Mouse (Mus musculus) G1E-ER4 (cell line): ENCODE data around the gene Exoc3l2. TPM values are rescaled to one million over a fixed set of nuclear protein-coding genes. Genes with fewer than 3 reads are reported as not detected.

Source experiments
- GATA1 ChIP-seq: IDR thresholded peaks from one replicate; pipeline ENCODE4 v1.8.0; 2012; ENCODE audit warnings: low read length, inconsistent platforms
- polyA plus RNA-seq: library from polyadenylated mRNA; stranded (reverse); fragments of >175 nt; gene quantifications from 2 replicates; pipeline ENCODE4 v1.2.3, GENCODE M21; 2012

The Exoc3l2 gene
- polyA plus RNA-seq, 1 experiment: 0.08 TPM

DNA sequence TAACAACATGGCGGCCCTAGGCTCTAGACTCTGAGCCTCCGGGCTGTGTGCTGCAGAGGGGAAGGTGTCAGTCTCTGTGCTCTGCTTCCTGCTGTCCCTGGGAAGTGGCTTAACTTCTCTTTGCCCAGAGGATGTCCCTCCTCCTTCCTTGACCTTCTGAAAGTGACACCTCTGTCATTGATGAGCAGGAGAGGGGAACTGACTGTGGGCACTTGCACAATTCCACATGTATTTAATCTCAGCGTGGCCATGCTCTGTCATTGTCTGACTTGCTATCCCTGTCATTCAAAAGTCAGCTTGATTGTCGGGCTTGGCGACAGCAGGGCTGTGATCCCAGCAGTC is 33.1 kb downstream of the Exoc3l2 start:
- TF ChIP-seq GATA1: no peak

DNA sequence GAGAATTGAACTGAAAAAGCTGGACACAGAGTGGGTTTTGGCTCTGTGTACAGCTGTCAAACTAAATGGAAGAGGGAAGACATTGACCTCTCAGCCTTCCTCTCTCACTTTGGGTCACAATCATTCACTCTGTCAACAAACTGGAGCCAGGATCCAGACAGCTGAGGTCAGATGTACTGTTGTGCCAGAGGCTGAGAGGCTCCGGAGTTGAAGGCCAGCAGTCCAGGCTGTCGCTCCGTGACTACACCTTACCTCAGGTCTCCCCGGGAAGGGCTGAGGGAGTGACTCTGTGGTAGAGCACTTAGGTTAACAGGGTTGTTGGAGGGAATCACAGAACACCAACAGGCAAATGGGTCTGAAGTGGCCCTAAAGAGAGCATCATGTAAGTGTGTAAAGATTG is 35.2 kb downstream of the Exoc3l2 start:
- no peak for TF ChIP-seq GATA1

DNA sequence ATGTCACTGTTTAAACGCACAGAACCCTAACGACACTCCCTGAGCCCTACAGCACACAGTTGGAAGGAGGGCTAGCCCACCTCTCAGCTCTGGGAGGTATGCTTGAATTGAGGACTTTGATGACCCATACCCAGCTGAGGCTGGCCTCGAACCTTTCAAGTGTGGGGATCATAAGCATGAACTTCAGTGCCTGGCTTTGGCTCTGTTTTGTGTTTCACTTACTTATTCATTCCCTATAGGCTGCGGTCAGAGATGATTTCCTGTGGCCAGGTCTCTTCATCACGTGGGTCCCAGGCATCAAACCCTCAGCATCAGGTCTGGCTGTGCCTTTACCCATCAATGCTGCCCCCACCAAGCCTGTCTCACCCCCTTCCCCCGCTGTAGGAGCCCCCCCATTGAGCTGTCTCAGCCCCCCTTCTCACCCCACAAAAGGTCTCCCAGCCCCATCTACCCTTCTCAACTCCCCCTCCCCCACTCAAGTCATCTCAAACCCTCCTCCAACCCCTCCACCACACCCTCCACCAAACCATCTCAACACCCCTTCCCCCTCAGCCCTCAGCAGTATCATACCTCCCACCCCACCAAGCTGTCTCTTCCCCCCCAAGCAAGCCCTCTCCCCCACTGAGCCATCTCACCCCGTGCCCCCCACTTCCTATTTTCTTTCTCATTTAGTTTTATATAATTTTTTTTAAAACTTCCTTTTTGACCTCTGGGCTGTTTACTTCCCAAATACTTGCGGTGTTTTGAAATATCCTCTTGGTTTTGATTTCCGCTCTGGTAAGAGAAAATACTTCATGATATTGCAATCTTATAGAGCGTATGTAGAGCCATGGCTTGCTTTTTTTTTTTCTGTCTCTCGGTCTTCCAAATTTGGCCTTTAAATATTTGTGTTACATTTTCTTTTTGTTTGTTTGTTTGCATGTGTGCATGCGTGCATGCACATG is 37.6 kb downstream of the Exoc3l2 start:
- TF ChIP-seq GATA1: no peak

DNA sequence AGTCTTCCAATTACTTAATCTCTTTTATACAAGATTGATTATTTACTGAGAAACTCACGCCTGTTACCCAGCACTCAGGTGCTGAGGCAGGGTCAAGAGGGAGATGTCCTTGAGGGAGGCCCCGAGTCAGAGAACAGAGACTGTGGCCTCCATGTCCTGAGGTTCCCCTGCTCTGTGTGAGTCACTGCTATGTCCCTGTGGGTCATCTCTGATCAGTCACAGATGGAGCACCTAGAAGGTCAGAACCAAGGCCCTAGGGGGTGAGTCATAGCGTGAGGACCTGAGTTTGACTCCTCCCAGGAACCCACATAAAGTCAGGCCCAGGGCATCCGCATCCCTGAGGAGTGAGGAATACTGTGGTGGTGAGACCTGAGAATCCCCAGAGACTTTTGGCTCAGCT is 38.5 kb downstream of the Exoc3l2 start:
- no peak for TF ChIP-seq GATA1

DNA sequence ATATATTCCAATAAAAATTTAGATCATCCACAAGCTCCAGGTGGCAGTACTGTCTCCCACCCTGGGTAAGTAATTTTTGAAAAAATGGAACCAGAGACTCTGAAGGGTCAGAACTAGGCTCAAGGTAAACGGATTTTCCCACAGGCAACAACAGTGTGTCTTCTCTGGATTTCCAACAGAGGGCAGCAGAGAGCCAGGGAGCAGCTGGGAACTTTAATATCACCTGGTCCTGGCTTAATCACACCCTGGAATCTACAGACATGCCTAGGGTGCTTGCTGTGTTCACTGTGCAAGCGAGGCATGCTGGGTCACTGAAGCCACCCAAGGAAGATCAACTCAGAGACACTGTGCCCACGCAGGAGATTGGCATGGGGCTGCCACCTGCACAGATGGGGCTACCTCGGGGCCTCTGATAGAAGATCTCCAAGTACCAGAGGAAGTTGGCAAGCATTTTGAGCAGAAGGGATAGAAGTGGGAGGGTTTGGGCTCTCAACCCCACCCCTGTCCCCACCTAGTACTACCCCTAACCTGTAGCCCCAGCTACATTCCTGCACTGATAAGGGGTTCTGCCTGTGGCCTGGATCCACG is 40.4 kb downstream of the Exoc3l2 start:
- no peak for TF ChIP-seq GATA1

DNA sequence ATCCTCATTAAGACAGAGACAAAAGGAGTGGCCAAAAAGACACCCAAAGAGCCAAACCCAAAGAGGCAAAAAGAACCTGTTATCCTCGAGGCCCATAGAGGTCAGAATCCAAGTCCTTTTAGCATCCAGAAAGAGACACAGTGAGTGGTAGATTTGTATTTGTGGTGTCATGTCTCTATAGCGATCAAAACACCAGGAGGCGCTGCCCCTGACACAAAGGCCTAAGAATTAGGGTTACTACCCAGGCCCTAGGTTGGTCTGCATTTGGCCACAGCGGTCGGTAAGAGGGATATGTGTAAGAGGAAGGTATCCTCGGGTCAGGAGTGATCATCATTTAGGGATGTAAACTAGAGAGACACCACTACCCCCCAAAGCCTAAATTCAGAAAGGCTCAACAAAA is 43.2 kb downstream of the Exoc3l2 start:
- no peak for TF ChIP-seq GATA1

DNA sequence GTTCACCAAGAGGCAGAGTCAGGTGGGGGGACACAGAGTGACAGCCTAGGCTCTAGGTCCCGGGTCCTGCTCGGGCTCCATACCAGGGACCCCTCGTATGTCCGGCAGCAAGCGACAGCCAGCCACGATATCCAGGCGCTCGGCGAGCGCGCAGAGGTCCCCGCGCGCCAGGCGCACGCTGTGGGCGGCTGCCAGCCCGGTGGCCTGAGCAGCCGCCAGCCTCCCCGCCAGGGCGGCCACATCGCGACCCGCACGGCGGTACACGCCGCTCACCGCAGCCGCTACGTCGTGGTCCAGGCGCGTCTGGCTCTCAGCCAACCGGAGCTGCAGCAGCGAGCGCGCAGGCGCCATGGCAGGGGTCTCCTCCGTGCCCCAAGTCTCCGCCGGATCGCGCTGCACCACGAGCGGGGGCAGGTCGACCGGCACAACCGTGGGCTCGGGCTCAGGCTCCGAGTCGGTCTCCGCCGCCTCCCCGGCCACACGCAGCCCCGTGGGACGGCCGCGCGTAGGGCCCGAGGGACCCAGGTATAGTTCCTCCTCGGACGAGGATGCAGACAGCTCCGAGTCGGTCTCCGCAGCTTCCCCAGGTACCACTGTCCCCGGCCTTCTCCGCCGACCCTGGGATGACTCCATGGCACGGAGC is 44.0 kb downstream of the Exoc3l2 start:
- no peak for TF ChIP-seq GATA1

DNA sequence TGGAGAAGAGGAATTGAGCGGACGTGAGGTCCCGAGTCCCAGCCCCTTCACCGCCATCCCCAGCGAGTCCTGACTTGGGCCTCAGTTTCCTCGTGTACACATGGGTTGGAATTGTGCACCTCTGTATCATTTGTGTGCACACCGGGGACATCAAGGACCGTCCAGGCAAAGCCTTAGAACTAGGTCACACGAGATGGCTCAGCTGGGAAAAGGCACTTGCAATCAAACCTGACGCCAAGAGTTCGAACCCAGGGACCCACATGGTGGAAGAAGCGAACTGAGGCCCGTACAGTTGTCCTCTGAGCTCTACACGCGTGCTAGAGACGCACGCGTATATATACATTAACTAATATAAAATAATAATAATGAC is 44.5 kb downstream of the Exoc3l2 start:
- TF ChIP-seq GATA1: no peak

DNA sequence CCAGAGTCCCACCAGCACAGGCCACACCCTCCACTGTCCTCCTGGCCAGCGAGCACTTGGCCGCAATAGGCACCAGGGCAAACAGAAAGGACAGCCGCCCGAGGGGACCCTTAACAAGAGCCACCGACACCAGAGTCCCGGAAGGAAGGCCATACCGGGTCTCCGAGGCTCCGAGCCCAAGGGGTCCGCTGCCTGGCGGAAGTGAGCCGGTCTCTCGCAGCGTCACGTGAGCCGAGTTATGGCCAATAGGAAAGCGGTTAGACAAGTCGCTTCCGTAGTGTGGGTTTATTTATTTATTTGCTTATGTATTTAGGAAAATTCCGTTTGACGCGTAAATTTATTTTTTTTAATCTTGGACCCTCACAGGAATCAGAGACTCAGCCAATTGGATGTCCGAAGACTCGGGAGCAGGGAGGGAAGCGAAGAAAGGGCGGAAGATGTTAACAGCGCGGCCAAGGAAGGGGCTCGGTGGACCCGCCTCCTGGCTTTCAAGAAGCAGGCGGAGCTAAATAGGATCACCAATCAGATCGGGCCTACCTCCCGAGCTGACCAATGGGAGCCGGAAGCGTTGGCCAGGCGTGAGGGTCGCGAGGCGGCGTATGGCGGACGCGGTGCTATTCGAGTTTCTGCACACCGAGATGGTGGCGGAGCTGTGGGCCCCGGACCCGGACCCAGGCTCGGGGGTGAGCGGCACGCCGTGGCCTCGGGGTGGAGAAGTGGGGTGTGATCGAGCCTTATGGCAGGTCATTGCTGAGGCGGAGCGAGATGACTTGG is 45.2 kb downstream of the Exoc3l2 start, which contains the start of the genes Bloc1s3 and Trappc6a:
Bloc1s3 (minus strand) TSS at position 218 of the 774 bp plus-strand sequence.
Trappc6a (plus strand) TSS at position 246 of the 774 bp plus-strand sequence.
- TF ChIP-seq GATA1: no peak

DNA sequence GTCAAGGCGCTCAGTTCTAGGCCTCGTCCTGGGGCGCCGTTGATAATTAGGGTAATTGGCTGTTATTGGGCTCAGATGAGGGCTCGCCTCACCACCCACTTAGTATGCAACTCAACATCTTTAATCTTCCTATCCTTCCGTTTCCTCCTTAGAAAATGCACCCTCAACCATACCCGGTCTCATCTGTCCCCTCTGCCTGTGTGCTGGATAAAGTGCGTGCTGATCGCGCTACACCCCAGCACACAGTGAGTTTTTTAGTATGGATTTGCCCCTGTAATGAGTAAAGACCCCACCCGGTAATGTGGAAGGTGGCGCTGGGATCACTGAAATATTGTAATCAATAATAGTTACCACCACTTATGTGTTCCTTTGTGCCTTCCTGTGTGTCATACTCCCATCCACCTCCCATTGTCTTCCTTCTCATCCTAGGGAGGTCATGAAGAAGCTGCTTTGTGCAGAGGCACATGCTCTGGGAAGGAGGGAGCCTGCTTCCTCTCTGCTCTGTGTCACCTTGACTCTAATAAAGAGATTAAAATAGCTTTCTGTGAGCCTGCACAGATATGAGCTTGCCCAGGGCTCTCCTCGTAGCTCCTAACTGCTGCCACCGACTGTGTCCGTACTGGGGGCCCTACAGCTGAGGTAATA is 45.9 kb downstream of the Exoc3l2 start:
- no peak for TF ChIP-seq GATA1

DNA sequence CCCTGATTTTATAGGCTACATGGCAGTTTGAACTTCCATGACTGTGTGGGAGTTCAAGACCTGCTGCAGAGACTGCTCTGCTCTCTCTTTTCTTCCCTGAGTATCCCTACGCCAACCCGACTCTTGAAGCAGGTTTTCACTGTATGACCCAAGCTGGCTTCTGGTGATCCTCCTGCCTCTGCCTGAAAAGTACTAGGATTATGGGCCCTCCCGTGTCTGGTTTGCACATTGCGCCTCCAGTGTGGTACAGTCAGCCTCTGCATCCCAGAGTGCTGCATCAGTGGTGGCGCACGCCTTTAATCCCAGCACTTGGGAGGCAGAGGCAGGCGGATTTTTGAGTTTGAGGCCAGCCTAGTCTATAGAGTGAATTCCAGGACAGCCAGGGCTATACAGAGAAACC is 46.7 kb downstream of the Exoc3l2 start:
- no peak for TF ChIP-seq GATA1

DNA sequence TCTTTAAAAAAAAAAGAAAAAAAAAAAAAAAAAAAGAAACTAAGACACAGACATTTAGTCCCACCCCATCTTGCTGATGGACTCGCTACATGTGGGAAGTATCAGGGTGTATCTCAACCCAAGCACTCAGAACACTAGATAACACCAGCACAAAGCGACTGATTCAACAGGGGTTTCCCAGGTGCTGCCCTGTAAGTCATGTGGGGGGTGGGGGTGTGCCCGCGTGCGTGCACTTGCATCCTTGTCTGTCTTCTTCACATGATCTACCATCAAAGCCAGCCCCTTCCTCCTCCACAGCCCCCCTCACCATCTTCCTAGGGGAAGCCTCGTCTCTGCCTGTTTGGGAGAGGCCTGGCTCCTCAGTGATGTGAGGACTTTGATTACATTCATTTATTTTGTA is 49.2 kb downstream of the Exoc3l2 start:
- TF ChIP-seq GATA1: no peak

DNA sequence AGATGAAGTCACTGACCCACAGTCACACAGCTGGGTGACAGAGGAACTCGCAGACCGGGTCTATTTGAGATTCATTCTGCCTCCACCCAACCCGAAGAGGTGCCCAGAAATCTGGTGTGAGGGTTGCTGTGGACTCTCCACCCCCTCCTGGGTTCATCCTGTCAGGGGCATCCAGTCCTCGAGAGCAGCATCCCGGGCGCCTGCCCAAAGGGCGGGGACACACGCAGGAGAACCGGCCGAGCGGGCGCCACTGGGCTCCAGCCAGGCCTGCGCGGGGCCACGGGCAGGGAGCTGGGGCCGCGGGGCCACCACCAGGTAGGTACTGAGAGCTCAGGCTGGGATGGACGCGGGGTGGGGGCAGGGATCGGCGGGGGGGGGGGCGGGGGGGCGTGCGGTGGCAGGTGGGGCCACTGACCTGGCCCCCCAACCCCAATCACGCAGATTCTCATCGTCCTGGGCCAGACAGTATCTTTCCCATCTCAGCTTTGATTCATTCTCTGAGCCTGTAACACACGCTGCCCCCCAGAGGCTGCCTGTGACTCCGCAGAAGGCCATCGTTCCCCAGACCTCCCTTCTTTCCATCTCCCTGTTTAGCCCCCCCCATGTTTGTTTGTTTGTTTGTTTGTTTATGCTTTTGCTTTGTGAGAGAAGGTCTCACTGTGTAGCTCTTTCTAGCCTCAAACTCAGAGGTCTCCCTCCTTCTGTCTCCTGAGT is 54.7 kb downstream of the Exoc3l2 start, which contains the start of gene Nkpd1:
Nkpd1 (plus strand) TSS at position 187 of the 714 bp plus-strand sequence.
- no peak for TF ChIP-seq GATA1

DNA sequence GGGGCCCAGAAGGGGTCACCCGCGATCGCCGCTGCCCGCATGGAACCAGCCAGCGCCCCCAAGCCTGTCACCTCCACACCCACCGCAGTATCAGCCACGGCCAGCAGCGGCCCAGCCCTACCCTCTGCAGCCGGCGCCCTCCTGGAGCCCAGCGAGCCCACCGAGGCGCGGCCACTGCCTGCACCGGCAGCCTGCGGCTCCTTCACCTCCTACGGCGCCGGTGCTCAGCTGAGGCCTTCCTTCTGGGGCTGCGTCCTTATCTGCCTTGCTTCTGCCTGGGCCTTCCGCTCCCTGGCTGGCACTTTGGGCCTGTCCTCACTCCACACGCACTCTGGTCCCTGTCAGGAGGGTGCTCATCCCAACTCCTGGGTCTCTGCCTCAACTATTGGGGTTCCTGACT is 56.9 kb downstream of the Exoc3l2 start:
- TF ChIP-seq GATA1: no peak
